Mouse (Mus musculus): ENCODE data around the gene Mcrip2.

Mcrip2 gene

GRCm38 (mm10) chr17:25836397-25837075 lies 32.0 kb downstream of the Mcrip2 start:
- POLR2A ChIA-PET, result interaction anchor here (0.5 to 2.6 kb wide), 35 partner anchors 8 to 1494 kb away, joined by 3 to 11 read pairs (median 3); partner anchors contain the start of genes Jmjd8 (in 3 of the 4), Mcrip2 (in 3 of the 4), Wdr24 (in 2 of the 4) and AC134908.4 (in 1 of the 4)
- CTCF ChIA-PET, result interaction anchor here in 2 of 4 experiments (0.7 to 1.5 kb wide), 5 partner anchors 35 to 362 kb away, joined by 3 to 5 read pairs (median 4); no protein-coding TSS in a partner anchor

GRCm38 (mm10) chr17:25835816-25836215 lies 32.7 kb downstream of the Mcrip2 start:
- POLR2A ChIA-PET, result interaction anchor here in 3 of 4 experiments (0.5 to 9.2 kb wide), 21 partner anchors 9 to 1493 kb away, joined by 3 to 114 read pairs (median 4); partner anchors contain the start of genes Mcrip2 (in 3 of the 3), Rhot2 (in 2 of the 3), AC134908.4 (in 1 of the 3) and Chtf18 (in 1 of the 3)
- CTCF ChIA-PET, result interaction anchor here in 2 of 4 experiments (0.7 to 1.4 kb wide), 3 partner anchors 38 to 59 kb away, joined by 3 to 5 read pairs (median 4); no protein-coding TSS in a partner anchor

GRCm38 (mm10) chr17:25835301-25835700 lies 33.3 kb downstream of the Mcrip2 start:
- CTCF ChIA-PET, result interaction anchor here in 1 of 4 experiments (1.2 kb wide), 1 partner anchor 34 kb away, joined by 3 read pairs; no protein-coding TSS in a partner anchor
- POLR2A ChIA-PET, result interaction anchor here in 2 of 4 experiments (2.5 to 9.2 kb wide), 7 partner anchors 9 to 32 kb away, joined by 6 to 114 read pairs (median 44); partner anchors contain the start of genes Rhot2 (in 2 of the 2), Gm20683 (in 1 of the 2), Mcrip2 (in 1 of the 2) and Wdr24 (in 1 of the 2)

- ChIA-PET CTCF (interaction anchor here in 1 of 4 experiments (1.2 to 1.4 kb wide), 2 partner anchors 34 to 111 kb away, joined by 3 read pairs; no protein-coding TSS in a partner anchor), POLR2A (interaction anchor here in 2 of 4 experiments (0.7 to 9.2 kb wide), 16 partner anchors 10 to 398 kb away, joined by 3 to 114 read pairs (median 19); partner anchors contain the start of genes Mcrip2 (in 2 of the 2), Rhot2 (in 2 of the 2), Wdr24 (in 2 of the 2) and Gm20683 (in 1 of the 2))
These were observed 33.9 kb downstream of the Mcrip2 start for GRCm38 (mm10) chr17:25834595-25835222.

GRCm38 (mm10) chr17:25833961-25834594 lies 34.5 kb downstream of the Mcrip2 start:
- CTCF ChIA-PET, result interaction anchor here in 3 of 4 experiments (1.0 to 2.1 kb wide), 7 partner anchors 10 to 266 kb away, joined by 3 to 7 read pairs (median 5); partner anchors contain the start of gene Rhot2 (in 2 of the 3)
- POLR2A ChIA-PET, result interaction anchor here in 3 of 4 experiments (0.7 to 9.2 kb wide), 60 partner anchors 8 to 1098 kb away, joined by 3 to 114 read pairs (median 8); partner anchors contain the start of genes Mcrip2 (in 3 of the 3), Rhot2 (in 3 of the 3), Wdr24 (in 3 of the 3) and Wdr90 (in 3 of the 3)

- CTCF ChIA-PET, result interaction anchor here (0.6 to 2.1 kb wide), 24 partner anchors 9 to 410 kb away, joined by 3 to 11 read pairs (median 4); partner anchors contain the start of genes Rhot2 (in 3 of the 4), Wdr24 (in 2 of the 4), Chtf18 (in 1 of the 4) and Fam234a (in 1 of the 4)
- POLR2A ChIA-PET, result interaction anchor here (0.5 to 9.2 kb wide), 128 partner anchors 8 to 1354 kb away, joined by 3 to 114 read pairs (median 5); partner anchors contain the start of genes Chtf18 (in 4 of the 4), Rpusd1 (in 4 of the 4), Gm20683 (in 3 of the 4) and Mcrip2 (in 3 of the 4)
These were observed 35.3 kb downstream of the Mcrip2 start, which contains the start of gene Stub1 for GRCm38 (mm10) chr17:25833291-25833663. Gene Stub1, minus strand, starts transcription at chr17:25833404.

- POLR2A ChIA-PET, result interaction anchor here (0.5 to 9.2 kb wide), 142 partner anchors 9 to 1354 kb away, joined by 3 to 114 read pairs (median 5); partner anchors contain the start of genes Chtf18 (in 4 of the 4), Rpusd1 (in 4 of the 4), Gm20683 (in 3 of the 4) and Mcrip2 (in 3 of the 4)
- CTCF ChIA-PET, result interaction anchor here (0.6 to 2.1 kb wide), 27 partner anchors 9 to 885 kb away, joined by 3 to 11 read pairs (median 4); partner anchors contain the start of genes Rhot2 (in 3 of the 4), Wdr24 (in 2 of the 4), Chtf18 (in 1 of the 4) and Fam234a (in 1 of the 4)
These were observed 35.9 kb downstream of the Mcrip2 start for GRCm38 (mm10) chr17:25832436-25833290.

- POLR2A ChIA-PET, result interaction anchor here (0.5 to 9.2 kb wide), 55 partner anchors 8 to 1304 kb away, joined by 3 to 114 read pairs (median 8); partner anchors contain the start of genes Gm20683 (in 3 of the 4), Wdr24 (in 3 of the 4), Chtf18 (in 2 of the 4) and Fbxl16 (in 2 of the 4)
- CTCF ChIA-PET, result interaction anchor here (0.6 to 2.1 kb wide), 10 partner anchors 8 to 437 kb away, joined by 3 to 11 read pairs (median 5); partner anchors contain the start of genes Chtf18 (in 1 of the 4), Narfl (in 1 of the 4), Rpusd1 (in 1 of the 4) and Wdr24 (in 1 of the 4)
These were observed 36.9 kb downstream of the Mcrip2 start for GRCm38 (mm10) chr17:25831451-25832281.

- ChIA-PET POLR2A (interaction anchor here (0.5 to 9.2 kb wide), 15 partner anchors 7 to 1108 kb away, joined by 3 to 114 read pairs (median 22); partner anchors contain the start of genes Gm20683 (in 3 of the 4), Rhot2 (in 2 of the 4), AC134908.4 (in 1 of the 4) and Chtf18 (in 1 of the 4)), CTCF (interaction anchor here in 1 of 4 experiments (1.2 kb wide), 1 partner anchor 179 kb away, joined by 4 read pairs; no protein-coding TSS in a partner anchor)
These were observed 37.6 kb downstream of the Mcrip2 start for GRCm38 (mm10) chr17:25830806-25831431.

GRCm38 (mm10) chr17:25830200-25830753 lies 38.3 kb downstream of the Mcrip2 start:
- ChIA-PET CTCF (interaction anchor here in 1 of 4 experiments (1.2 kb wide), 1 partner anchor 179 kb away, joined by 4 read pairs; no protein-coding TSS in a partner anchor), POLR2A (interaction anchor here in 3 of 4 experiments (0.6 to 9.2 kb wide), 15 partner anchors 11 to 103 kb away, joined by 3 to 114 read pairs (median 7); partner anchors contain the start of genes Gm20683 (in 2 of the 3), Rhot2 (in 2 of the 3), Chtf18 (in 1 of the 3) and Haghl (in 1 of the 3))

GRCm38 (mm10) chr17:25829558-25830017 lies 39.0 kb downstream of the Mcrip2 start:
- CTCF ChIA-PET, result interaction anchor here in 1 of 4 experiments (1.5 kb wide), 1 partner anchor 15 kb away, joined by 4 read pairs; the partner anchor contains the start of gene Rhot2
- POLR2A ChIA-PET, result interaction anchor here in 3 of 4 experiments (0.6 to 9.2 kb wide), 21 partner anchors 7 to 730 kb away, joined by 3 to 114 read pairs (median 5); partner anchors contain the start of genes Gm20683 (in 2 of the 3), Haghl (in 2 of the 3), Rhot2 (in 2 of the 3) and Capn15 (in 1 of the 3)

- CTCF ChIA-PET, result interaction anchor here in 3 of 4 experiments (0.6 to 1.5 kb wide), 6 partner anchors 16 to 272 kb away, joined by 3 to 6 read pairs (median 4); partner anchors contain the start of genes Chtf18 (in 1 of the 3), Narfl (in 1 of the 3), Rhot2 (in 1 of the 3) and Rpusd1 (in 1 of the 3)
- POLR2A ChIA-PET, result interaction anchor here (0.6 to 9.2 kb wide), 42 partner anchors 8 to 1412 kb away, joined by 3 to 114 read pairs (median 5); partner anchors contain the start of genes Rhbdl1 (in 3 of the 4), Rpusd1 (in 3 of the 4), Chtf18 (in 2 of the 4) and Gm20683 (in 2 of the 4)
These were observed 39.6 kb downstream of the Mcrip2 start, which contains the start of gene Jmjd8 for GRCm38 (mm10) chr17:25828712-25829557. Gene Jmjd8, plus strand, starts transcription at chr17:25828867.

All from embryonic stem cell, embryonic (primary cell).